Mouse (Mus musculus) cerebellum, adult 9-11 months (tissue): ENCODE results near the gene Smap1.

Source experiments
- DNase-seq: peaks from one replicate; pipeline ENCODE4 v3.0.0; 2022

The Smap1 gene

GRCm38 (mm10) chr1:23826887-23827758, 95.0 kb downstream of the Smap1 start:
- DNase-seq, result peak; percentile 76

GRCm38 (mm10) chr1:23821615-23822014, 100.5 kb downstream of the Smap1 start:
- peak; percentile 76 for DNase-seq

DNA sequence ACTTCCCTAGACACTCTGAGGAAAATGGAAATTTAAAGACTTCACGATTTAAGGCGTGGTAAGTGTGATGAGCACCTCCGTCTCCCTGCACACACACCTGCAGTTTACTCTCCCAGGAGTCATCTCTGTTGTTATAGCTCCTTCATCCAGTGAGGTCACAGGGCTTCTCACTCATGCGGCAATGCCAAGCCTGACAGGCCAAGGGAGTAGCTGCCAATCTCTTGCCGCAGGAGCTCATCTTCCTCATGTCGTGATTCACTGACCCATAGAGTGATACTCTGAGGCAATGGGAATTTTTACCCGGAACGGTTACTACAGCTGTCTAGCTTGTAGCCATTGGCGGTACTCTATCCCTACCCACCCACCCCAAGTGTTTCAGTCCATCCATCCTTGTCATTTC, 123.8 kb downstream of the Smap1 start:
- peak; percentile 22 for DNase-seq
